Mouse (Mus musculus) E14TG2a.4 (cell line): ENCODE measurements at regions not wholly inside any gene's neighbourhood (a gene's known extent, or its start where the extent isn't known, plus 50 kb on each side); places are given as distances from the start of the nearest gene placed in this dataset.

Experiments used
- CTCF ChIP-seq: conservative IDR thresholded peaks from 2 replicates; pipeline ENCODE4 v1.5.1; 2014; ENCODE audit warnings: low read length
- POU5F1 ChIP-seq: IDR thresholded peaks from 2 replicates; pipeline ENCODE4 v1.6.1; 2014; ENCODE audit warnings: low read length, borderline replicate concordance

DNA sequence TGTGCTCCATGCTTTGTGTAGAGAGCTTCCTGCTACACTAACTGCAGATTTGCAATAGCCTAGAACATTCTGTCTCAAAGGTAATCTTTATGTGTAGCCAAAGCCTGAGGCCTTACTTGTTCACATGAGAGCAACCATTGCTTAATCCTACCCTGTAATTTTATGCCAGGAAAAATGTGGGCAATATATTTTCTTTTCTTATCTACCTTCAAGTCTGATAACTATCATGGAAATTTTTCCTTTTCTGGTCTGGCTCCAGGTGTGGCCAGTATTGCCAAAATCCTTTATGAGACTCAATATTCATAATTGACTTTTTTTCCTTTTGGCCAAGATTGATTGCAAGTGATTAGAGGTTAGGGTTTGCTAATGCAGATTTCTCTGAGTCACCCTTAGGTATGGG, 178.0 kb upstream of the Peli2 start:
- no peak for TF ChIP-seq CTCF
- TF ChIP-seq POU5F1: no peak
